Mouse (Mus musculus) kidney, adult 8-10 months (tissue): ENCODE results near the gene Rab11fip3.
A peak's percentile ranks its signal among the peaks of the same experiment; 100 is the strongest.

Experiments used
- DNase-seq, 2 experiments: peaks; one replicate each; pipeline ENCODE4 v3.0.0; 2022

Gene Rab11fip3

GRCm38 (mm10) chr17:25985306-25986294 lies 83.8 kb downstream of the Rab11fip3 start, which contains the start of gene Capn15:
Gene Capn15, minus strand, starts transcription at chr17:25985796.
- peak; percentile 93 to 94 for DNase-seq

GRCm38 (mm10) chr17:25984556-25985305 lies 84.6 kb downstream of the Rab11fip3 start:
- no peak for DNase-seq

GRCm38 (mm10) chr17:25984066-25984465 lies 85.3 kb downstream of the Rab11fip3 start:
- no peak for DNase-seq

GRCm38 (mm10) chr17:25982913-25983312 lies 86.4 kb downstream of the Rab11fip3 start:
- no peak for DNase-seq

GRCm38 (mm10) chr17:25980854-25981253 lies 88.5 kb downstream of the Rab11fip3 start:
- DNase-seq = peak; percentile 52 to 54

GRCm38 (mm10) chr17:25979829-25980738 lies 89.3 kb downstream of the Rab11fip3 start:
- peak; percentile 34 to 53 for DNase-seq

GRCm38 (mm10) chr17:25970954-25971707 lies 98.2 kb downstream of the Rab11fip3 start:
- no peak for DNase-seq

- no peak for DNase-seq
Observed at GRCm38 (mm10) chr17:25970448-25970847, 98.9 kb downstream of the Rab11fip3 start.

- peak; percentile 66 to 82 for DNase-seq
Observed at GRCm38 (mm10) chr17:25968176-25968575, 101.2 kb downstream of the Rab11fip3 start.

- no peak for DNase-seq
Observed at GRCm38 (mm10) chr17:25967652-25968051, 101.7 kb downstream of the Rab11fip3 start.

- DNase-seq = no peak
Observed at GRCm38 (mm10) chr17:25964271-25964670, 105.1 kb downstream of the Rab11fip3 start.

- DNase-seq = no peak
Observed at GRCm38 (mm10) chr17:25962413-25962905, 106.9 kb downstream of the Rab11fip3 start.

- no peak for DNase-seq
Observed at GRCm38 (mm10) chr17:25961566-25961965, 107.8 kb downstream of the Rab11fip3 start.

GRCm38 (mm10) chr17:25959630-25960467 lies 109.5 kb downstream of the Rab11fip3 start:
- no peak for DNase-seq

GRCm38 (mm10) chr17:25958771-25959494 lies 110.4 kb downstream of the Rab11fip3 start:
- DNase-seq = no peak

- no peak for DNase-seq
Observed at GRCm38 (mm10) chr17:25957586-25958051, 111.7 kb downstream of the Rab11fip3 start.

GRCm38 (mm10) chr17:25956631-25957030 lies 112.7 kb downstream of the Rab11fip3 start:
- DNase-seq = no peak

- DNase-seq = no peak
Observed at GRCm38 (mm10) chr17:25956201-25956600, 113.2 kb downstream of the Rab11fip3 start.

GRCm38 (mm10) chr17:25955736-25956135 lies 113.6 kb downstream of the Rab11fip3 start:
- no peak for DNase-seq

GRCm38 (mm10) chr17:25954671-25955070 lies 114.7 kb downstream of the Rab11fip3 start:
- no peak for DNase-seq
